Mouse (Mus musculus) layer of hippocampus, adult 2 months (tissue): ENCODE measurements around the gene Scgb2a2. TPM values are rescaled to one million over a fixed set of nuclear protein-coding genes. Genes with fewer than 3 reads are reported as not detected.
"Not testable (repeated sequence)": the region's sequence is repeated elsewhere in the genome, so short reads cannot be mapped to it uniquely, and the experiment has no call there.

Experiments
- DNase-seq, 2 experiments: peaks; one replicate each; pipeline ENCODE4 v3.0.0; 2022; ENCODE audit warnings: low spot score in 2 of 2
- H3K27ac ChIP-seq: fragments of 200-600 bp; 2 replicates; pipeline ENCODE4 v1.8.1; 2022
- H3K4me3 ChIP-seq: fragments of 200-600 bp; 2 replicates; pipeline ENCODE4 v1.8.1; 2022; ENCODE audit warnings: mild to moderate bottlenecking
- CTCF ChIP-seq: fragments of 200-600 bp; conservative IDR thresholded peaks from 2 replicates; pipeline ENCODE4 v1.8.1; 2022; ENCODE audit warnings: antibody characterized with exemption, mild to moderate bottlenecking, moderate library complexity
- long read RNA-seq, 2 experiments: library from polyadenylated mRNA; stranded (forward); transcript quantifications; one replicate each; pipeline ENCODE4 v2.0.0; 2021; ENCODE audit warnings: borderline mapping rate in 2 of 2
- total RNA-seq, 2 experiments: library from RNA; stranded (reverse); gene quantifications; 2 replicates each; pipeline ENCODE4 v1.2.3; 2021

Scgb2a2 gene
- not detected for total RNA-seq
- long read RNA-seq, experiment 1 = 0 reads
- long read RNA-seq, experiment 2 = 0 reads

GRCm38 (mm10) chr19:9847262-9847661, at the start of gene Scgb2a2:
TSS of gene Scgb2a2 (plus strand) at chr19:9847562.
- no peak within 1 kb of the TSS for H3K4me3 ChIP-seq
- H3K27ac ChIP-seq = no peak within 1 kb of the TSS
- TF ChIP-seq CTCF = no peak
- no peak for DNase-seq

DNA sequence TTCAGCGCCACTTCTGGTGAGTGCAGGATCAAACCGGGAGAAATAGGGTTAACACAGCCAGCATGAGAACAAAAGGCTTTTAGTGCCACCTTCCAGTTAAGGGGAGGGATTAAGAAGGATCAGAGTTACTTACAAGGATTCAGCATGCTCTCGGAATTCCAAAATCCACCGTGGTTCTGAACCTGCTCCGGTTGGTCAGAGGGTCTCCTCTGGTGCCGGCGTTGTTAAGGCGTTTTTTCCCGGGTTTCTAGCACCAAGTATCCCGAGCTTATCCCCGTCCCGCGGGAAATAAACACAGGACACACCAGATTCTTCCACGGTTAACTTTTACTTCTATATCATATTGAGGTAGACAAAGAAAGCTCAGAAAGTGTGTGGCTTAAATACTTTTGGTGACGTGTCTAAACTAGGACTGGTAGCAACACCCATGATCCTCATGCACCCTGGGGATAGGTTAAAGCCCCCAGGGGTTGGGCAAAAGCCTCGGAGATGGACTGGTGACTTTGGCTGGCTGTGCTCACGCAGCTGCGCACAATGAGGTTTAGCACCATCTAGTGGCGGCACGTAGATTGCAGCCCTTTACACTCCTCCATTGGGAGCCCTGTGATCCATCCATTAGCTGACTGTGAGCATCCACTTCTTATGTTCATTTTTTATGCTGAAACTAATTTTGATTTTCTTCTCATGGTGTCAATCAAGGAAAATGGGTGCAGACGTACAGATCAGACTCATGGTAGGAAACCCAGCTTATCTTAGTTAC, 10.6 kb upstream of the Scgb2a2 start:
- not testable (repeated sequence) for H3K27ac ChIP-seq
- peak; percentile 16 to 50 for DNase-seq
- peak; percentile 69 for TF ChIP-seq CTCF
- peak overlapping the region; percentile 41 for H3K4me3 ChIP-seq

GRCm38 (mm10) chr19:9837341-9837715, 10.0 kb upstream of the Scgb2a2 start:
- no peak for TF ChIP-seq CTCF
- no peak for DNase-seq
- H3K4me3 ChIP-seq = no peak overlapping the region
- H3K27ac ChIP-seq = no peak overlapping the region

DNA sequence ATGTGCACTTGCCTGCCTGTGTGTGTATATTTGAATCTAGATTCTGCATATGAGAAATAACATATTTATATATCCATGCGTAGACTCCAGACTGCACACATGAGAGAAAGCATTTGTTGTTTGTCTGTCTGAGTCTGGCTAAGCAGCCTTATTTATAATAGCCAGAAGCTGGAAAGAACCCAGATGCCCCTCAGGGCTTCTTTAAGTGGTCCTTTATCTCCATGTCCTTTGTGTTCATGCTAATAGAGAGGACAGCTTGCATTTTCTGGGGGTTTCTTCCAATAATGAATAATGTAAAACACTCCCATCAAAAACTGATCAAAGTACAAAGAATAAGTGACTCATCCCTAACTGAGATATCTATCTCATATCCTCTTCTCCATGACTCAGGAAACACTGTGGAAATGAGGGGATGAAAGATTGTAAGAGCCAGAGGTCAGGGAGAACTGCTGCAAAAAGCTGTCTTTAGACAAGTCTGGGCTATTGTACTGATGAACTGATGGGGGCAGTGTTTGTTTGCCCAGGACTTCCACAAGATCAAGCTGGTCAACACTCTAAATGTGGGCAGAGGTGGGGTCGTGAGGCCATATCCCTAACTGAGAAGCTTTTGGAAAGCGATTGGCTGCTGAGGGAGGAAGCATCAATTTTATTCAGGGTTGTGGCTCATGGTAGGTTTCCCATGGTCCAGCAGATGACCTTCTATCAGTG, 2.2 kb downstream of the Scgb2a2 start:
- not testable (repeated sequence) for DNase-seq, H3K27ac ChIP-seq, H3K4me3 ChIP-seq

- DNase-seq, H3K4me3 ChIP-seq, H3K27ac ChIP-seq: not testable (repeated sequence)
Observed at GRCm38 (mm10) chr19:9860821-9861220, 13.5 kb downstream of the Scgb2a2 start.

GRCm38 (mm10) chr19:9864856-9865255, 17.5 kb downstream of the Scgb2a2 start:
- no peak for TF ChIP-seq CTCF
- DNase-seq = no peak

DNA sequence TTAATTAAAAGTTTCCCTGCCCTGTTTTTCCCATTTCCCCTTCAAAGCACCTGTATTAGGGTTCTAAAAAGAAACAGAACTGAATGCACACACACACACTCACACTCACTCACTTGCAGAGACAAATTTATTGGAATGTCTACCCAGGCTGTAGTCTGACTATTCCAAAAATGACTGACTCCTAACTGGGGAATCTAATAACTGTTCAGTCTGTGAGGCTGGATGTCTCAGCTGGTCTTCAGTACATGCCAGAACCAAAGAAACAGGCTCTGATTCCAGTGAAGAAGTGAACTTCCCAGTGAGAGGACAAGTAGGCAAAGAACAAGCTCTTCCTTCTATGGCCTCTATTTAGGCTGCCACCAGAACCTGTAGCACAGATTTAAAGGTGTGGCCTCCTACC, 18.1 kb downstream of the Scgb2a2 start:
- Histone ChIP-seq H3K27ac (no peak overlapping the region), H3K4me3 (no peak overlapping the region)
- no peak for DNase-seq
- no peak for TF ChIP-seq CTCF

More at GRCm38 (mm10) chr19:9864856-9865255, 17.5 kb downstream of the Scgb2a2 start:
- H3K27ac ChIP-seq = no peak overlapping the region
- H3K4me3 ChIP-seq = no peak overlapping the region

- Histone ChIP-seq H3K4me3 (no peak overlapping the region), H3K27ac (no peak overlapping the region)
- DNase-seq = no peak
- TF ChIP-seq CTCF = no peak
Observed at GRCm38 (mm10) chr19:9878186-9878835, 30.9 kb downstream of the Scgb2a2 start.

DNA sequence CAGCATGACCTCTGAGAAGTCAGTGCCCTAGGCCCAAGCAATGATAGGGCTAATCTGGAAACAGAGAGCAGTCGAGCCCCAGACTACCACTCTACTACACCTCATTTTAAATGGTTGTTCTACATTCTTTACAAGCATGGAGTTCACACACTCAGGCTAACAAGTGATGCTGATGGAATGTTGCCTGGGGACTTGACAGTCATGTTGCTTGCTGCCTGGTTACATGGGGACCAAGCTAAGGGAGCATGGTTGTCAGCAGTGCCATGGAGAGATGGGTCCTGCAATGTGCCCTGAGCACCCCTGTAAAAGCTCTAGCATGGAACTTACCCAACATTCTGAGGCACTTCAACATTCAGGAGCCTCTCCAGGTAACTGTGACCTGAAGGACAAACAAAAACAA, 39.0 kb downstream of the Scgb2a2 start:
- no peak for TF ChIP-seq CTCF
- Histone ChIP-seq H3K27ac (no peak overlapping the region), H3K4me3 (no peak overlapping the region)
- DNase-seq = no peak

- DNase-seq = no peak
- TF ChIP-seq CTCF = no peak
- no peak overlapping the region for H3K27ac ChIP-seq
- no peak overlapping the region for H3K4me3 ChIP-seq
Observed at GRCm38 (mm10) chr19:9886771-9887170, 39.4 kb downstream of the Scgb2a2 start.

DNA sequence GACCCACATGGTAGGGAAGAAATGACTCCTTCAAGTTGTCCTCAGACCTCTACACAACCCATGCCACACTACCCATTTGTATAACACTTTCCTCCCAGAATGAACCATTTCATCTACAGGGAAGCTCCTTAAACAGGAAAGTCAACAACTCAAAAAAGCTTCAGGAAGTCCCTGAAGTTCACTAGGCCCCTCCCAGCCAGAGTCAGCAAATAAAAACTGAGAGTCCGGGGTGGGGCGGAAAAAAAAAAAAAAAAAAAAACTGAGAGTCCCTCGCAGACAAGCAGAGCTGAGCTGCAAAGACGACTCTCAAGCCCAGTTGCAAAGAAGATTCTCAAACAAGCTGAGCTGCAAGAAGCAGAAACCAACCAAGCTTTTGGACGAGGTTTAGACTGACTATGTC, 48.7 kb downstream of the Scgb2a2 start:
- no peak for TF ChIP-seq CTCF
- Histone ChIP-seq H3K4me3 (no peak overlapping the region), H3K27ac (no peak overlapping the region)
- no peak for DNase-seq

GRCm38 (mm10) chr19:9898339-9899066, 51.1 kb downstream of the Scgb2a2 start:
- H3K27ac ChIP-seq = no peak overlapping the region

More at GRCm38 (mm10) chr19:9898339-9899066, 51.1 kb downstream of the Scgb2a2 start:
- no peak for DNase-seq
- no peak for TF ChIP-seq CTCF
- H3K4me3 ChIP-seq = peak overlapping the region; percentile 96
